Mouse (Mus musculus) forebrain, embryonic 13.5 days (tissue): Measurements from ENCODE around the gene Palm3. TPM values are rescaled to one million over a fixed set of nuclear protein-coding genes. Genes with fewer than 3 reads are reported as not detected.
"Not testable (repeated sequence)": the region's sequence is repeated elsewhere in the genome, so short reads cannot be mapped to it uniquely, and the experiment has no call there.

Source experiments
- ATAC-seq: fragments of 200-750 bp; cut with Nextera tagmentation; 2 replicates; pipeline ENCODE4 v1.8.0; 2017
- H3K27ac ChIP-seq: fragments of 300-500 bp; sonication (generic); 2 replicates; pipeline ENCODE4 v1.5.1; 2015; ENCODE audit warnings: inconsistent platforms, mild to moderate bottlenecking, moderate library complexity
- H3K27me3 ChIP-seq: fragments of 300-500 bp; sonication (generic); 2 replicates; pipeline ENCODE4 v1.6.1; 2015; ENCODE audit warnings: mild to moderate bottlenecking, inconsistent platforms
- H3K36me3 ChIP-seq: fragments of 300-500 bp; sonication (generic); 2 replicates; pipeline ENCODE4 v1.6.1; 2015; ENCODE audit warnings: mild to moderate bottlenecking, inconsistent platforms; ENCODE audit not compliant: poor library complexity, severe bottlenecking
- H3K4me1 ChIP-seq: fragments of 300-500 bp; sonication (generic); 2 replicates; pipeline ENCODE4 v1.6.1; 2015; ENCODE audit warnings: inconsistent platforms
- H3K4me2 ChIP-seq: fragments of 300-500 bp; sonication (generic); 2 replicates; pipeline ENCODE4 v1.6.1; 2015; ENCODE audit warnings: inconsistent platforms, mild to moderate bottlenecking, moderate library complexity
- H3K4me3 ChIP-seq: fragments of 300-500 bp; sonication (generic); 2 replicates; pipeline ENCODE4 v1.5.1; 2015; ENCODE audit warnings: mild to moderate bottlenecking, inconsistent platforms
- H3K9ac ChIP-seq: fragments of 300-500 bp; sonication (generic); 2 replicates; pipeline ENCODE4 v1.6.1; 2015; ENCODE audit warnings: mild to moderate bottlenecking, inconsistent platforms
- H3K9me3 ChIP-seq: fragments of 300-500 bp; sonication (generic); replicated peaks from 2 replicates; pipeline ENCODE4 v1.6.1; 2016; ENCODE audit warnings: inconsistent platforms
- WGBS: fragments of 180-500 bp; shearing (Covaris S2); methylation state at CpG from one replicate; pipeline ENCODE4 v1.1.7; 2015; 5-methylcytosine and 5-hydroxymethylcytosine counted together
- polyA plus RNA-seq: library from polyadenylated mRNA; unstranded; fragments of >200 nt; fragmentation: Nextera tagmentation; extraction: Ambion mirVana; gene quantifications from 2 replicates; pipeline ENCODE4 v1.2.1, GENCODE M21; 2015

Palm3 gene
- polyA plus RNA-seq, 1 experiment from 2014 or later: 2.1 TPM

GRCm38 (mm10) chr8:83981533-83981932 is 39.7 kb upstream of the Palm3 start:
- Histone ChIP-seq H3K4me1 (peaks cover 21% of the 10 kb centered on the region), H3K27ac (no peak overlapping the region), H3K9me3 (no peaks in the 10 kb centered on the region; the same call in 1 of the 2 replicates), H3K27me3 (no peaks in the 10 kb centered on the region), H3K9ac (no peak overlapping the region), H3K4me3 (no peak overlapping the region), H3K36me3 (peaks cover 63% of the 10 kb centered on the region), H3K4me2 (no peak overlapping the region)
- WGBS: 95% methylated on average over 7 of the region's 7 CpGs
- ATAC-seq: no peak

GRCm38 (mm10) chr8:83982449-83982848 is 38.8 kb upstream of the Palm3 start:
- Histone ChIP-seq H3K27me3 (no peaks in the 10 kb centered on the region), H3K9me3 (no peaks in the 10 kb centered on the region; the same call in 1 of the 2 replicates), H3K27ac (no peak overlapping the region), H3K9ac (no peak overlapping the region), H3K4me1 (peaks cover 12% of the 10 kb centered on the region), H3K4me2 (no peak overlapping the region), H3K36me3 (peaks cover 72% of the 10 kb centered on the region), H3K4me3 (no peak overlapping the region)
- ATAC-seq: no peak
- WGBS: 87% methylated on average over 4 of the region's 4 CpGs

- H3K4me1 ChIP-seq, H3K4me3 ChIP-seq, H3K4me2 ChIP-seq, ATAC-seq, H3K9me3 ChIP-seq, H3K27ac ChIP-seq, H3K27me3 ChIP-seq, H3K9ac ChIP-seq: not testable (repeated sequence)
- H3K36me3 ChIP-seq: peaks cover 80% of the 10 kb centered on the region
- 93% methylated on average over 2 of the region's 2 CpGs for WGBS
These were observed 38.0 kb upstream of the Palm3 start for GRCm38 (mm10) chr8:83983222-83983621.

GRCm38 (mm10) chr8:83989243-83989642 is 32.0 kb upstream of the Palm3 start:
- Histone ChIP-seq H3K4me3 (no peak overlapping the region), H3K27ac (no peak overlapping the region), H3K4me1 (no peaks in the 10 kb centered on the region), H3K9ac (no peak overlapping the region), H3K36me3 (peaks cover 90% of the 10 kb centered on the region), H3K4me2 (no peak overlapping the region), H3K27me3 (no peaks in the 10 kb centered on the region), H3K9me3 (no peaks in the 10 kb centered on the region)
- 92% methylated on average over 7 of the region's 7 CpGs for WGBS
- no peak for ATAC-seq

GRCm38 (mm10) chr8:83990170-83990569 is 31.1 kb upstream of the Palm3 start:
- no peak for ATAC-seq
- Histone ChIP-seq H3K4me2 (no peak overlapping the region), H3K27me3 (no peaks in the 10 kb centered on the region), H3K4me3 (no peak overlapping the region), H3K4me1 (no peaks in the 10 kb centered on the region), H3K36me3 (peaks cover 91% of the 10 kb centered on the region), H3K27ac (no peak overlapping the region), H3K9ac (no peak overlapping the region), H3K9me3 (no peaks in the 10 kb centered on the region)
- WGBS: 92% methylated on average over 14 of the region's 14 CpGs

- H3K4me2 ChIP-seq: no peak overlapping the region
- 0 out of 2 replicates have a peak, but pooled peaks cover 4% of the 10 kb centered on the region for H3K4me1 ChIP-seq
- no peak overlapping the region for H3K4me3 ChIP-seq
- WGBS: 89% methylated on average over 2 of the region's 2 CpGs
- peaks cover 70% of the 10 kb centered on the region for H3K36me3 ChIP-seq
- H3K27ac ChIP-seq: no peak overlapping the region
- no peak for ATAC-seq
- no peaks in the 10 kb centered on the region for H3K9me3 ChIP-seq
- H3K9ac ChIP-seq: no peak overlapping the region
- H3K27me3 ChIP-seq: no peaks in the 10 kb centered on the region
These were observed 28.8 kb upstream of the Palm3 start for GRCm38 (mm10) chr8:83992488-83992887.

GRCm38 (mm10) chr8:83994030-83994429 is 27.2 kb upstream of the Palm3 start:
- ATAC-seq: no peak
- Histone ChIP-seq H3K27ac (no peak overlapping the region), H3K36me3 (peaks cover 55% of the 10 kb centered on the region), H3K9me3 (no peaks in the 10 kb centered on the region), H3K9ac (no peak overlapping the region), H3K4me1 (peaks cover 8% of the 10 kb centered on the region), H3K27me3 (no peaks in the 10 kb centered on the region), H3K4me2 (no peak overlapping the region), H3K4me3 (no peak overlapping the region)
- WGBS: 91% methylated on average over 3 of the region's 3 CpGs

GRCm38 (mm10) chr8:83995973-83996372 is 25.3 kb upstream of the Palm3 start:
- ATAC-seq: 0 out of 2 replicates have a peak, but pooled peaks have one; percentile 9
- H3K4me1 ChIP-seq: peaks cover 23% of the 10 kb centered on the region
- peaks cover 50% of the 10 kb centered on the region for H3K36me3 ChIP-seq
- no peak overlapping the region for H3K9ac ChIP-seq
- H3K4me2 ChIP-seq: peak overlapping the region; percentile 84
- H3K27ac ChIP-seq: no peak overlapping the region
- H3K9me3 ChIP-seq: no peaks in the 10 kb centered on the region
- peaks cover 13% of the 10 kb centered on the region for H3K27me3 ChIP-seq
- WGBS: 9% methylated on average over 12 of the region's 12 CpGs
- peak overlapping the region; percentile 76; the same call in 1 of the 2 replicates for H3K4me3 ChIP-seq

GRCm38 (mm10) chr8:83996567-83997505 is 24.4 kb upstream of the Palm3 start:
- ATAC-seq: peak; percentile 73
- H3K9me3 ChIP-seq: no peaks in the 10 kb centered on the region
- H3K4me3 ChIP-seq: peak overlapping the region; percentile 76
- WGBS: under 1% methylated on average over 66 of the region's 103 CpGs
- peak overlapping the region; percentile 84 for H3K4me2 ChIP-seq
- peak overlapping the region; percentile 95 for H3K27ac ChIP-seq
- H3K9ac ChIP-seq: peak overlapping the region; percentile 87
- H3K27me3 ChIP-seq: peaks cover 22% of the 10 kb centered on the region
- H3K36me3 ChIP-seq: peaks cover 48% of the 10 kb centered on the region
- peaks cover 31% of the 10 kb centered on the region for H3K4me1 ChIP-seq

GRCm38 (mm10) chr8:83997511-83998141 is 23.6 kb upstream of the Palm3 start, which contains the start of gene Samd1:
TSS of gene Samd1 (plus strand) at chr8:83997672.
- WGBS: 0% methylated on average over 47 of the region's 112 CpGs
- peaks cover 31% of the 10 kb centered on the region for H3K4me1 ChIP-seq
- H3K27ac ChIP-seq: peak within 1 kb of the TSS; percentile 95
- peaks cover 28% of the 10 kb centered on the region for H3K27me3 ChIP-seq
- peak within 1 kb of the TSS; percentile 84 for H3K4me2 ChIP-seq
- peak; percentile 26; the same call in 1 of the 2 replicates for ATAC-seq
- H3K9ac ChIP-seq: peak within 1 kb of the TSS; percentile 87
- H3K9me3 ChIP-seq: no peaks in the 10 kb centered on the region
- H3K36me3 ChIP-seq: peaks cover 47% of the 10 kb centered on the region
- H3K4me3 ChIP-seq: peak within 1 kb of the TSS; percentile 76

- peak; percentile 22 for ATAC-seq
- Histone ChIP-seq H3K27ac (peak overlapping the region; percentile 89), H3K36me3 (peaks cover 49% of the 10 kb centered on the region), H3K27me3 (peaks cover 32% of the 10 kb centered on the region), H3K4me2 (peak overlapping the region; percentile 84), H3K4me1 (peaks cover 31% of the 10 kb centered on the region), H3K4me3 (peak overlapping the region; percentile 76), H3K9ac (peak overlapping the region; percentile 78), H3K9me3 (no peaks in the 10 kb centered on the region)
- WGBS: under 1% methylated on average over 70 of the region's 92 CpGs
These were observed 22.8 kb upstream of the Palm3 start for GRCm38 (mm10) chr8:83998231-83999056.
